In the genomic region with DNA sequence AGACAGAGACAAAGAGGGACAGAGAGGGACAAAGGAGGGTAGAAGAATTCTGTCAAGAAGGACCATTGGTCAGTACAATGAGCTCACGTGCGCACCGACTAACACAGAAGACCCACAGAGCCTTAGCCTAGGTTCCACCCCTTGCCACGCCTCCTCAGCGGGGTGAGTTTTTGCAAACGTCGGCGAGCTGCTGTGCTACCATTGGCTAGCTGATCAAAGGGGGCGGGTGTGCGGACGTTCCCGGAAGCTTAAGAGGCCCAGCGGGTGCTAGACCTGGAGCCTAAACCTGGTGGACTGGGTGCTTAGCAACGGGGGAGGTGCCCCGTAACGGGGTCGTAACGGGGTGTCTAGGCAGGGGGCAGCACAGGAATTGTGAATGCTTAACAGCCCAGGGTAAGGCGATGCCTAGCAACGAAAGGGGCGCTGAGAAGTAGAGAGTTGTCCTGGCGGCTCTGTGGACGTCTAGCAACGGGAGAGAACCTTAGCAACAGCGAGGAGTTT, we compare ENCODE assay signal across 8 mouse cellular contexts. TPM values are rescaled to one million over a fixed set of nuclear protein-coding genes. Genes with fewer than 3 reads are reported as not detected.
A peak's percentile ranks its signal among the peaks of the same experiment; 100 is the strongest.
DNase-seq lines count a peak whose midpoint lies in the region; ATAC-seq lines count a peak whose summit lies in the region.

Gene Coq8b, plus strand, starts transcription at position 243 of the 501 bp plus-strand sequence.

- peak within 1 kb of the TSS; percentile 85 for H3K27ac ChIP-seq in hindbrain, embryonic 15.5 days (replicated peaks)

- WGBS in hindbrain, embryonic 15.5 days, result under 1% methylated on average over 25 of the region's 25 CpGs

- H3K27me3 ChIP-seq in hindbrain, embryonic 15.5 days, result no peaks in the 10 kb centered on the region

- no peaks in the 10 kb centered on the region for H3K9me3 ChIP-seq in hindbrain, embryonic 15.5 days

- H3K36me3 ChIP-seq in hindbrain, embryonic 15.5 days, result 0 out of 2 replicates have a peak, but pooled peaks cover 4% of the 10 kb centered on the region

- DNase-seq in T-cell, adult 2 months (ENCODE audit: low spot score), result peak; percentile 92
- DNase-seq in cerebellum, postnatal 36 days, result peak; percentile 87 to 88
- DNase-seq in frontal cortex, postnatal 36 days (ENCODE audit: low spot score in 2 of 2), result peak; percentile 91 to 92
- peak; percentile 87 for DNase-seq in left cerebral cortex, adult 11 months (ENCODE audit: low spot score)
- peak; percentile 95 for DNase-seq in lung, postnatal 4 days
- peak; percentile 90 for DNase-seq in retina, postnatal 7 days (ENCODE audit: low read depth, low spot score)
- DNase-seq in urinary bladder, adult 2 months (ENCODE audit: low spot score), result peak; percentile 80

- ATAC-seq in hindbrain, embryonic 15.5 days (ENCODE audit: low FRiP score, low read depth), result peak; percentile 93

- H3K4me3 ChIP-seq in hindbrain, embryonic 15.5 days, result peak within 1 kb of the TSS; percentile 59

- H3K9ac ChIP-seq in hindbrain, embryonic 15.5 days, result peak within 1 kb of the TSS; percentile 51

- H3K4me2 ChIP-seq in hindbrain, embryonic 15.5 days, result peak within 1 kb of the TSS; percentile 67

- peaks cover 24% of the 10 kb centered on the region for H3K4me1 ChIP-seq in hindbrain, embryonic 15.5 days (replicated peaks)

RNA-seq across cellular contexts. Expression of gene Coq8b, which starts in this region (rescaled TPM):
- 20.6 and 23.2 TPM in 2 replicates for polyA plus RNA-seq in hindbrain, embryonic 15.5 days (2015; fragmentation: Nextera tagmentation; extraction: Ambion mirVana)
- polyA plus RNA-seq in urinary bladder, adult 2 months (2012; rRNA removed), result 20.4 and 20.7 TPM in 2 replicates

Comparison
In these comparisons a context has a peak if more than half of its experiments do, and no peak if none do; other contexts are left out.
1. Peak in every context shown above with its lines: DNase-seq, ATAC-seq, H3K4me3 ChIP-seq and H3K27ac ChIP-seq.